Mouse (Mus musculus): ENCODE results near the gene Mrpl33. TPM values are rescaled to one million over a fixed set of nuclear protein-coding genes. Genes with fewer than 3 reads are reported as not detected.

The Mrpl33 gene
- polyA plus RNA-seq, 1 experiment from 2014 or later = 334 TPM

Small RNAs within 50 kb of the gene (microRNA-seq; reads per million reads assigned to microRNA genes)
- not detected for gene Mir3473e

Other genes starting within 250 kb of the Mrpl33 start
- gene Zfp512, start 144.5 kb upstream of the Mrpl33 start, polyA plus RNA-seq (2014; fragmentation: Nextera tagmentation; extraction: Ambion mirVana) = 43.7 and 48.4 TPM in 2 replicates
- 0.07 TPM in 1 of 2 replicates, not detected in the other for gene 4930548H24Rik, start 111.2 kb upstream of the Mrpl33 start, polyA plus RNA-seq (2014; fragmentation: Nextera tagmentation; extraction: Ambion mirVana)
- gene Gpn1, start 102.2 kb upstream of the Mrpl33 start, polyA plus RNA-seq (2014; fragmentation: Nextera tagmentation; extraction: Ambion mirVana) = 65.4 and 66.3 TPM in 2 replicates
- 25.4 and 28.3 TPM in 2 replicates for gene Slc4a1ap, start 69.9 kb upstream of the Mrpl33 start, polyA plus RNA-seq (2014; fragmentation: Nextera tagmentation; extraction: Ambion mirVana)
- 14.5 and 16.7 TPM in 2 replicates for gene Supt7l, start 69.1 kb upstream of the Mrpl33 start, polyA plus RNA-seq (2014; fragmentation: Nextera tagmentation; extraction: Ambion mirVana)
- gene Rbks, start 100.7 kb downstream of the Mrpl33 start, polyA plus RNA-seq (2014; fragmentation: Nextera tagmentation; extraction: Ambion mirVana) = 7.8 and 8.5 TPM in 2 replicates
- gene Babam2, start 100.7 kb downstream of the Mrpl33 start, polyA plus RNA-seq (2014; fragmentation: Nextera tagmentation; extraction: Ambion mirVana) = 43.5 and 54.5 TPM in 2 replicates